Mouse (Mus musculus) T-helper 2 cell (primary cell): ENCODE results near the gene Thyn1.

Experiments used
- in situ Hi-C: fragments of 300-600 bp; cut with MboI, MseI; formaldehyde crosslinking; loops from one replicate; pipeline ENCODE4 v1.15.1; 2025; ENCODE audit warnings: high pct_unique_total_duplicates

Thyn1 gene

DNA sequence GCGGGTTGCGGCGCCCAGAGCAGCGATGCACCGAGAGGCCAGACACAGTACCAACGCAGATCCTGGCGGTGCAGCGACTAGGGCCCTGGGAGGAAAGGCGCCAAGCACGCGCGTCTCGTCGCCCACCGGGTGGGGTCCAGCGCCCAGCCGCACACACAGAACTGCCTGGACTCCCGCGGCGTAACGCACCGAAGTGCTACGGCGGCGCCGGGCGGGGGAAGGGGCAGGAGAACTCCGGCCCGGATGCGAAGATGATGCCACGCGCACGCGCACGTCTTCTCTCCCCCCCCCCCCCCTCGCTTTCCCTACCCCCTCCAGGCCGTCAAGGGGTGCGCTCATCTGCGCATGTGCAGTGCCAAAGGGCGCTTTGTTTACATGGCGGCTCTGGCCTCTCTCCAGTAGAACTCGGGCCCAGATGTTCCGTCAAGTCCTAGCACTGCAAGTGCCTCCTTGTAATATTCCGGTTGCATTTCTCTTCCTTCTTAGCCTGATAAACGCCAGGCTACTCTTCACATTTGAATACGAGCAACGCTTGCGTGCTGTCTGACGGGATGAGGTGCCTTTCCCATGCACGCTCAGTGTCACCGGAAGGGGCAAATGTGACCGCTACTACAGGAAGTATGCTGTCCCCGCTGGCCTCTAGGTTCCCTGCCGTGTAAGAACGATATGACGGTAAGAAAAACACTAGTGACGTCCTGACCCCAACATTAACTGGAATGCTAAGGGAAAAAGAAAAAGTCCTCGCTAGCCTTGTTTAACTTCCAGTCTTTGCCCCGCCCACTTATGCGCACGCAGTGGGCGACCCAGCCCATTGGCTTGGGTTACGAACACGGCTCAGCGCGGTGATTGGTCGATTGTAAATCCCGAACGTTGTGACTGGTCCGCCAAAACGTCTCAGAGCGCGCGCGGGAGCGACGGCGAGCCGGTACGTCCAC is 30.6 kb downstream of the Thyn1 start, which contains the start of the genes Vps26b and Ncapd3:
TSS of gene Vps26b (minus strand) at position 238 of the 935 bp plus-strand sequence.
TSS of gene Ncapd3 (plus strand) at position 348 of the 935 bp plus-strand sequence.
- in situ Hi-C loops = loop anchor here (5.0 to 25.0 kb wide), 2 partner anchors 33 to 1893 kb away; partner anchors contain the start of genes Acad8 and Thyn1

DNA sequence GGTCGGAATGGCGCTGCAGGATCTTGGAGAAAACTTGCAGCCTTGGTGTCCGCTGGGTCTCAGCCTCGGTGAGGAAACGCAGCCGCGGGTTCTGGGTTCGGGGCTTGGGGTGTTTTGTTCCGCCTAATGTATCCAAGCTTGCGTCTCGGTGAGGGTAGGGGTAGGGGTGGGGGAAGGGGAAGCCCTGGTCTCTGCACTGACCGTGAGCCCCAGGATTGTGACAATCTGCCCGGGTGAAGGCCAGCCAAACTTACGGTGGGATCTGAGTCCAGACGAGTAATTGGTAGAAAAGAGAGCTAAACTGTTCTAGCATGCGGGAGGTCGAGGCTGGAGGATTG is 31.2 kb downstream of the Thyn1 start:
- in situ Hi-C loops = loop anchor here (5.0 to 25.0 kb wide), 2 partner anchors 33 to 1893 kb away; partner anchors contain the start of genes Acad8 and Thyn1

- in situ Hi-C loops = loop anchor here (25.0 kb wide), 1 partner anchor 1907 kb away; no protein-coding TSS in a partner anchor
Measured at GRCm38 (mm10) chr9:27043892-27044291, 44.4 kb downstream of the Thyn1 start.

GRCm38 (mm10) chr9:27049492-27049891 is 50.0 kb downstream of the Thyn1 start:
- in situ Hi-C loops = loop anchor here (25.0 kb wide), 1 partner anchor 1912 kb away; no protein-coding TSS in a partner anchor
